Mouse (Mus musculus): ENCODE data around the gene Ston1. TPM values are rescaled to one million over a fixed set of nuclear protein-coding genes. Genes with fewer than 3 reads are reported as not detected.
A peak's percentile ranks its signal among the peaks of the same experiment; 100 is the strongest.

Gene Ston1
- polyA plus RNA-seq, 1 experiment from 2014 or later: 3.4 TPM

DNA sequence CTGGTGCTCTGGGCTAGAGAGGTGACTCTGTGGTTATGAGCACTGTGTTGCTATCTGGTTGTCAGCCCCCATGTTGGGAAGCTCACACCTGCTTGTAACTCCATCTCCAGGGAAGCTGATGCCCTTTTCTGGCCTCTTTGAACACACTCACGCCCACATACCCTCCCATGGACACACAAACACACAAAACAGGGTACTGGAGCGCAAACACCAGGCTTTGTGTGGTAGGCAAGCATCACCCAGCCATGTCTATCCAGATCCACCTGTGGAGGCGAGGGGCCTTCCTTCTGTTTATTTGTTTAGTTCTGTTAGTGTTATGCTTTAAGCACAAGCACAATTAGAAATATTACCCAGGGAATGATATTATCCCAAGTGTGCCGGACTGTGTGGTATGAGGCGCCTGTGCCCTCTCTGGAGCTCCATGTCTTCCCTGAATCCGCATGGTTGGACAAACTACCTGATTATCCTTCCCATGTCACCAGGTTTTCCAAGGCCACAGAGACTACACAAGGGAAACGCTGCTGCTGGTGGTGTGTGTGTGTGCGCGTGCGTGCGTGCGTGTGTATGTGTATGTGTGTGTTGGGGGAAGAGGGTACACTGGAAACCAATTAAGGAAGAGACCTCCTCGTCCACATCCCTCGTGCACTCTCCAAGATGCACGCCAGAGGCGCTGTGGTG lies 801 bp upstream of the Ston1 start:
- peak overlapping the region; percentile 16; the same call in 1 of the 2 replicates for H3K9ac ChIP-seq (ENCODE audit: low read length)
- WGBS: 30% methylated on average over 16 of the region's 16 CpGs
- no peaks in the 10 kb centered on the region for H3K27me3 ChIP-seq (ENCODE audit: control insufficient read depth, insufficient read depth, low read length)
- no peaks in the 10 kb centered on the region for H3K36me3 ChIP-seq (ENCODE audit: control insufficient read depth, insufficient read depth, low read length)
- peak overlapping the region; percentile 57; the same call in 1 of the 2 replicates for H3K27ac ChIP-seq (ENCODE audit: low read depth, low read length)
- ATAC-seq (replicated peaks; ENCODE audit: low FRiP score): no peak
- no peak for DNase-seq (ENCODE audit: low spot score)
- H3K4me2 ChIP-seq (ENCODE audit: low read depth, low read length, severe bottlenecking): peak overlapping the region; percentile 83
- no peaks in the 10 kb centered on the region for H3K9me3 ChIP-seq (ENCODE audit: control insufficient read depth, low read length)
- H3K4me1 ChIP-seq (replicated peaks; ENCODE audit: control insufficient read depth, insufficient read depth, low read length): peaks cover 6% of the 10 kb centered on the region; the same call in 1 of the 2 replicates
- H3K4me3 ChIP-seq (ENCODE audit: low read depth, low read length): peak overlapping the region; percentile 47

DNA sequence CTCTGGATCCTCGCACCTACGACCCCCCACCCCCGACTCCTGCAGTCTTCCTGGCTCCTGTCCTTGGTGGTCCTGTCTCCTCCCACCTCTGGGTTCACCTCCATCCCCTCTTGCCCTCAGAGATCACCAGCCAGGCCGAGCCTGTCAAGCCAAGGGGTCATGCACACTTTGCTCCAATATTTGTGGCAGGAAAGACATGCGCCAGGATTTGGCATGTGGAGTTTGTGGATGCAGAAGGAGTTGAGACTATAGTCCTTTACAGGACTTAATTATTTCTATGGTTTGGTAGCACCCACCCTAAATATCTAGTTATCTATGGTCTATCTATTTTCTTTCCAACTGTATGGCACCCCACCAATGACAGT lies 554 bp downstream of the Ston1 start:
- no peaks in the 10 kb centered on the region for H3K27me3 ChIP-seq (ENCODE audit: control insufficient read depth, insufficient read depth, low read length)
- peaks cover 6% of the 10 kb centered on the region; the same call in 1 of the 2 replicates for H3K4me1 ChIP-seq (replicated peaks; ENCODE audit: control insufficient read depth, insufficient read depth, low read length)
- no peaks in the 10 kb centered on the region for H3K9me3 ChIP-seq (ENCODE audit: control insufficient read depth, low read length)
- no peak overlapping the region for H3K27ac ChIP-seq (ENCODE audit: low read depth, low read length)
- DNase-seq (ENCODE audit: low spot score) (no peak), ATAC-seq (replicated peaks; ENCODE audit: low FRiP score) (no peak)
- peak overlapping the region; percentile 47 for H3K4me3 ChIP-seq (ENCODE audit: low read depth, low read length)
- peak overlapping the region; percentile 68 for H3K9ac ChIP-seq (ENCODE audit: low read length)
- no peaks in the 10 kb centered on the region for H3K36me3 ChIP-seq (ENCODE audit: control insufficient read depth, insufficient read depth, low read length)
- H3K4me2 ChIP-seq (ENCODE audit: low read depth, low read length, severe bottlenecking): peak overlapping the region; percentile 83
- 11% methylated on average over 5 of the region's 5 CpGs for WGBS

DNA sequence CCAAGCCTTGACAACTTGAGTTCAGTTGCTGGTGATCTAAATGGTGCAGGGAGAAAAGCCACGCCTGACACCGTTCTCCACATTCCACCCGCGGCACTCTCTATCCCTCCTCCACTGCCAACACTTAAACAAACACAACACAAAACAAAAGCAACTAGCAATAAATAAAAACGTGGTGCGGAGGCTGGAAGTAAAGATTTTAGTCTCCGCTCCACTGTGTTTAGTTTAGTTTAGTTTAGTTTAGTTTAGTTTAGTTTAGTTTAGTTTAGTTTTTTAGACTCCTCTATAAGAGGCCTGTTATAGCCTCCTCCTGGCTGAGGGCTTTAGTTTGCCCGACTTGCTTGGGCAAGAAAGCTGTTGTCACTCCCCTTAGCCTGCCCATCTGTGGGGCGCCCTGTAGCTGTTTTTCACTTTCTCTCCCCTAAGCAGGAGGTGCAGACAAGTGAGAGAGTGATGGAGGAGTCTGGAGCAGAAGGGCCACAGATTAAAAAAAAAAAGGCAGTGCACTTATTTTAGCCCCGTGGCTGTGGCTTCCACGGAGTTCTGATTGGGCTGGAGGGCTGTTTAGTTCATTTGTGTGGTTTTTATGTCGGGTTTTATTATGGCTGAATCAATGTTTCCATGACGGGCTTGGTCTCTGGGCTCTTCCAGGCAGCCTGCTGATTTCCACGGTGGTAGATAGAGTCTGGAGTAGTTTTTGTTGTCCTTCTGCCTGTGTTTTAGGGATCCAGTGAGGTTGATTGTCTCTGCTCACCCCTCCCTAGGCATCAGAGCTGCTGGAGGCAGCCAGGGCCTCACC lies 1.3 kb downstream of the Ston1 start:
- Histone ChIP-seq H3K27ac (ENCODE audit: low read depth, low read length) (no peak overlapping the region; the same call in 1 of the 2 replicates), H3K36me3 (ENCODE audit: control insufficient read depth, insufficient read depth, low read length) (no peaks in the 10 kb centered on the region), H3K4me3 (ENCODE audit: low read depth, low read length) (no peak overlapping the region), H3K9me3 (ENCODE audit: control insufficient read depth, low read length) (no peaks in the 10 kb centered on the region), H3K9ac (ENCODE audit: low read length) (no peak overlapping the region; the same call in 1 of the 2 replicates), H3K4me1 (replicated peaks; ENCODE audit: control insufficient read depth, insufficient read depth, low read length) (peaks cover 6% of the 10 kb centered on the region; the same call in 1 of the 2 replicates), H3K4me2 (ENCODE audit: low read depth, low read length, severe bottlenecking) (peak overlapping the region; percentile 83; the same call in 1 of the 2 replicates), H3K27me3 (ENCODE audit: control insufficient read depth, insufficient read depth, low read length) (no peaks in the 10 kb centered on the region)
- 24% methylated on average over 14 of the region's 14 CpGs for WGBS
- ATAC-seq (replicated peaks; ENCODE audit: low FRiP score): no peak
- DNase-seq (ENCODE audit: low spot score): no peak

DNA sequence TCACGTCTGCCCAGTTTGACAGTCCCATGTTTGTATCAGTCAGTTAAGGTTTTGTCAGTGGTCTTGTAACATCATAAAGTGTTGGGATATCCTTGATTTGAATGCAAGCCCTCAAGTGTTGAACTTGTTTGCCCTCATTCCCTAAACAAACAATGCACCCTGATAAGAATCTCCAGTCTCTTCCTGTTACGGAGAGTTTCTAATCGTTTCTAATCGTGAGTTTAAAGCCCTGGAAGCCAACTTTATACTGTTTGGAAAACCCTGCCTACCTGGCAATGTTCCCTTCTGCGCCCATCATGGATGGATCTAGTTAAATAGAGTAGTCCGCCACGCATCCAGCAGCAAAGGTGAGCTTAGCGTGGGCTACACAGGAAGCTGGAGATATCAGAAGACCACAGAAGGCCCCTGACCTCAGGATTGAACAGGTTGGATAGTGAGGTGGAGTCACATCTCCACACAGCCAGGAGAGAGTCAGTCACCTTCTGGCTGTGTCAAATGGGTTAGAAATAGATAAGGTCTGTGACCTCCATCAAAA lies 3.1 kb downstream of the Ston1 start:
- Histone ChIP-seq H3K4me3 (ENCODE audit: low read depth, low read length) (no peak overlapping the region), H3K9ac (ENCODE audit: low read length) (no peak overlapping the region), H3K4me1 (replicated peaks; ENCODE audit: control insufficient read depth, insufficient read depth, low read length) (peaks cover 6% of the 10 kb centered on the region; the same call in 1 of the 2 replicates), H3K27ac (ENCODE audit: low read depth, low read length) (no peak overlapping the region), H3K27me3 (ENCODE audit: control insufficient read depth, insufficient read depth, low read length) (no peaks in the 10 kb centered on the region), H3K9me3 (ENCODE audit: control insufficient read depth, low read length) (no peaks in the 10 kb centered on the region), H3K36me3 (ENCODE audit: control insufficient read depth, insufficient read depth, low read length) (no peaks in the 10 kb centered on the region), H3K4me2 (ENCODE audit: low read depth, low read length, severe bottlenecking) (no peak overlapping the region)
- ATAC-seq (replicated peaks; ENCODE audit: low FRiP score) (no peak), DNase-seq (ENCODE audit: low spot score) (peak; percentile 36)
- 90% methylated on average over 8 of the region's 8 CpGs for WGBS

- WGBS: 94% methylated on average over 11 of the region's 11 CpGs
- no peak for DNase-seq (ENCODE audit: low spot score)
These were observed 6.5 kb downstream of the Ston1 start for GRCm38 (mm10) chr17:88603943-88604342.

DNA sequence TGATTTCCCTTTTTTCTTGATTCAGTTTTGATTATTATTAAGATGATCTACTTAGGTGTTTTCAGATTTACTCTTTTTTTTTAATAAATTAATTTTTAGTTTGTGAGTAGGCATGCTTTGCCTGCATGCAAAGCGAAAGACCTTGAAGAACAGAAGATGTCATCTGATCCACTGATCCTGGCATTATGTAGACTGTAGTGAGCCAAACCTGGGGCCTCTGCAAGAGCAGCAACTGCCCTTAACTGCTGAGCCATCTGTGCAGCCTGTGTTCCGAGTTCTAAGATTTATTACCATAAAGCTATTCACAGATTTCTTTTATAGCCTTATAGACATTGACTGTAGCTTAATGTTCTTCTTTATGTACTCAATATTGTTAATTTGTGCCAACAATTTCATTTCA lies 8.6 kb downstream of the Ston1 start:
- no peaks in the 10 kb centered on the region for H3K27me3 ChIP-seq (ENCODE audit: control insufficient read depth, insufficient read depth, low read length)
- 93% methylated on average over 2 of the region's 2 CpGs for WGBS
- H3K4me3 ChIP-seq (ENCODE audit: low read depth, low read length): no peak overlapping the region
- no peak overlapping the region for H3K4me2 ChIP-seq (ENCODE audit: low read depth, low read length, severe bottlenecking)
- H3K4me1 ChIP-seq (replicated peaks; ENCODE audit: control insufficient read depth, insufficient read depth, low read length): no peaks in the 10 kb centered on the region
- DNase-seq (ENCODE audit: low spot score) (no peak), ATAC-seq (replicated peaks; ENCODE audit: low FRiP score) (no peak)
- no peaks in the 10 kb centered on the region for H3K36me3 ChIP-seq (ENCODE audit: control insufficient read depth, insufficient read depth, low read length)
- no peaks in the 10 kb centered on the region for H3K9me3 ChIP-seq (ENCODE audit: control insufficient read depth, low read length)
- no peak overlapping the region for H3K9ac ChIP-seq (ENCODE audit: low read length)
- H3K27ac ChIP-seq (ENCODE audit: low read depth, low read length): no peak overlapping the region

More at GRCm38 (mm10) chr17:88603943-88604342, 6.5 kb downstream of the Ston1 start:
- no peak for ATAC-seq (replicated peaks; ENCODE audit: low FRiP score)
- Histone ChIP-seq H3K27me3 (ENCODE audit: control insufficient read depth, insufficient read depth, low read length) (no peaks in the 10 kb centered on the region), H3K27ac (ENCODE audit: low read depth, low read length) (no peak overlapping the region), H3K9ac (ENCODE audit: low read length) (no peak overlapping the region), H3K4me3 (ENCODE audit: low read depth, low read length) (no peak overlapping the region), H3K9me3 (ENCODE audit: control insufficient read depth, low read length) (no peaks in the 10 kb centered on the region), H3K4me1 (replicated peaks; ENCODE audit: control insufficient read depth, insufficient read depth, low read length) (0 out of 2 replicates have a peak, but pooled peaks cover 3% of the 10 kb centered on the region), H3K4me2 (ENCODE audit: low read depth, low read length, severe bottlenecking) (no peak overlapping the region), H3K36me3 (ENCODE audit: control insufficient read depth, insufficient read depth, low read length) (no peaks in the 10 kb centered on the region)

- DNase-seq (ENCODE audit: low spot score) (no peak), ATAC-seq (replicated peaks; ENCODE audit: low FRiP score) (no peak)
- H3K9ac ChIP-seq (ENCODE audit: low read length): no peak overlapping the region
- H3K27ac ChIP-seq (ENCODE audit: low read depth, low read length): no peak overlapping the region
- H3K36me3 ChIP-seq (ENCODE audit: control insufficient read depth, insufficient read depth, low read length): no peaks in the 10 kb centered on the region
- 84% methylated on average over 15 of the region's 15 CpGs for WGBS
- H3K4me1 ChIP-seq (replicated peaks; ENCODE audit: control insufficient read depth, insufficient read depth, low read length): no peaks in the 10 kb centered on the region
- H3K9me3 ChIP-seq (ENCODE audit: control insufficient read depth, low read length): no peaks in the 10 kb centered on the region
- no peak overlapping the region for H3K4me2 ChIP-seq (ENCODE audit: low read depth, low read length, severe bottlenecking)
- H3K4me3 ChIP-seq (ENCODE audit: low read depth, low read length): no peak overlapping the region
- no peaks in the 10 kb centered on the region for H3K27me3 ChIP-seq (ENCODE audit: control insufficient read depth, insufficient read depth, low read length)
These were observed 11.9 kb downstream of the Ston1 start for GRCm38 (mm10) chr17:88609361-88609760.

DNA sequence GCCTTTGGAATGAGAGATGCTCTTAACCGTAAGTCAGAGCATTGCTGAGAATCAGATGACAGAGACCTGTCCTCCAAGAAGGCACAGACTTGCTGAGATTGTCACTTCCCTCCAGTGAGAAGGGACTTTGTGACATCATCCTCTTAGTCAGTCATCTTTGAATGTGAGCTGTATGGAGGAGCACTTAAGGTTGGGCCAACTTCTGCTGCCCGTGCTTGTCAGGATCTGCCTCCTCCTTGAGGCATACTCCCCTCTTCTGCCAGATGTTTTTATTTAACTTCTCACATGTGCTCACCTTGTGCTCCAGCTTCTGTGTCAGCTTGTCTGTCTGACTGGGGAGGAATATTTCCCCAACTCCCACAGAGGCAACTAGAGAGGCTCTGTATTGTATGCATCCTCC lies 13.6 kb downstream of the Ston1 start:
- Histone ChIP-seq H3K4me1 (replicated peaks; ENCODE audit: control insufficient read depth, insufficient read depth, low read length) (no peaks in the 10 kb centered on the region), H3K9ac (ENCODE audit: low read length) (no peak overlapping the region), H3K4me3 (ENCODE audit: low read depth, low read length) (no peak overlapping the region), H3K9me3 (ENCODE audit: control insufficient read depth, low read length) (no peaks in the 10 kb centered on the region), H3K4me2 (ENCODE audit: low read depth, low read length, severe bottlenecking) (no peak overlapping the region), H3K27me3 (ENCODE audit: control insufficient read depth, insufficient read depth, low read length) (no peaks in the 10 kb centered on the region), H3K27ac (ENCODE audit: low read depth, low read length) (no peak overlapping the region), H3K36me3 (ENCODE audit: control insufficient read depth, insufficient read depth, low read length) (no peaks in the 10 kb centered on the region)
- ATAC-seq (replicated peaks; ENCODE audit: low FRiP score) (no peak), DNase-seq (ENCODE audit: low spot score) (no peak)
- 76% methylated on average over 2 of the region's 2 CpGs for WGBS
